Mouse (Mus musculus): ENCODE measurements around the gene Ptpn3.
"Not testable (repeated sequence)": the region's sequence is repeated elsewhere in the genome, so short reads cannot be mapped to it uniquely, and the experiment has no call there.

The Ptpn3 gene

GRCm38 (mm10) chr4:57224776-57225175, 76.9 kb downstream of the Ptpn3 start:
- in situ Hi-C loops (cut with MboI, MseI), result loop anchor here in 1 of 2 experiments (10.0 kb wide), 1 partner anchor 1180 kb away; no protein-coding TSS in a partner anchor

DNA sequence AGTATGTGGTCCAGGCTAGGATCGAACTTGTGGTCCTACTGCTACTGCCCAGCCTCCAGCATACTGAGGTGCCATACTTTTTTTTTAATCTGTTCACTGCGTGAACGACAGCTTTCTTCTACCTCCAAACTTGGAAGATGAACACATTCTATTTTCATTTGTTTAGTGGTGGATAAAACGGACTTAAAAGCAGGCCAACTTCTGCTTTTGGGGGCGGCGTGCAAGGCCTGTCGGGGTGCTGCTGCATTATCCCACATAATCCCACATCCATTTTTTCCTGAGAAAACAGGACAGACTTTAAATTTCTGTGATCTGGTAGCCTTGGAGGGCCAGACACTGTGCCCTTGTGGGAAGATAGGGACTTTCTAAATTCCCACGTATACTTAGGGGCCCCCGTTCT, 83.9 kb downstream of the Ptpn3 start:
- in situ Hi-C loops (cut with MboI, MseI), result no loop called here

- in situ Hi-C loops (cut with MboI, MseI), result no loop called here
Observed at GRCm38 (mm10) chr4:57216535-57216934, 85.1 kb downstream of the Ptpn3 start.

- in situ Hi-C loops (cut with MboI, MseI), result no loop called here
Observed at GRCm38 (mm10) chr4:57214852-57215251, 86.8 kb downstream of the Ptpn3 start.

- in situ Hi-C loops (cut with MboI, MseI), result no loop called here
Observed at GRCm38 (mm10) chr4:57214114-57214513, 87.5 kb downstream of the Ptpn3 start.

DNA sequence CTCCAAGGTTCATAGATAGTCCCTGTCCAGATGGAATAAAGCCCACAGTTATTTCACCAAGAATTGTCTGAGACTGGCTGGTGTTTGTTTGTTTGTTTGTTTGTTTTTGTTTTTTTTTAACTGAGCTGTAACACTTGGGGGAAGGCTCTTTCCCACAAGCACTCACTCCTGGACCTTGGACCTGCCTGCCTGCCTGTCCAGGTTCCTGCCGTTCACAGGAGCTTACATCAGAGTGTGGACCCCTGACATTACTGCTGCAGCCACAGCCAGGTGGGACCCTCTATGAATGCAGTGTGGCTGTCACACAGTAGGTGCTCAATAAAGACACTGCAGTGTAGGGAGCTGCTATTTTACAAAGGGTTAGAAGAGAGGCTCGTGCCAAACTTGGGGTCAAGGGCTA, 89.9 kb downstream of the Ptpn3 start:
- in situ Hi-C loops (cut with MboI, MseI), result no loop called here

GRCm38 (mm10) chr4:57205908-57206307, 95.7 kb downstream of the Ptpn3 start:
- in situ Hi-C loops (cut with MboI, MseI), result no loop called here

DNA sequence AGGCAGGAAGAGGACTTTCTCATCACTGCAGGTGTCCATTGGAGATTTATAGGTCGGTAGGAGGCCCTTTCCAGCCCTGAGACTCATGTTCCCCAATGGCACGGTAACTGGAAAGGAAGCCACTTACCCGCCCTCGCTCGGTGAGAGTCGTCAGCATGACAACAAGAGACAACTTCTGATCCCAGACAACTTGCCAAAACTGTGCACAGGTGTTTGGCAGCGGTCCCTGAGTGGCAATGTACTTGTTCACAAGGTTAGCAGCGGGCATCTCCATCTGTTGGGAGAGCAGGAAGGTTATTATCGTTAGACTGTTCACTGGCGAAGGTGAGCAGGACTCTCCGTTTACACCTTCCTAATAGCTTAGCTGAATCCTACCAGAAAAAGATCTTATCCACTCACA, 96.9 kb downstream of the Ptpn3 start:
- in situ Hi-C loops (cut with MboI, MseI), result no loop called here

GRCm38 (mm10) chr4:57202660-57203361, 98.8 kb downstream of the Ptpn3 start:
- in situ Hi-C loops (cut with MboI, MseI), result no loop called here

DNA sequence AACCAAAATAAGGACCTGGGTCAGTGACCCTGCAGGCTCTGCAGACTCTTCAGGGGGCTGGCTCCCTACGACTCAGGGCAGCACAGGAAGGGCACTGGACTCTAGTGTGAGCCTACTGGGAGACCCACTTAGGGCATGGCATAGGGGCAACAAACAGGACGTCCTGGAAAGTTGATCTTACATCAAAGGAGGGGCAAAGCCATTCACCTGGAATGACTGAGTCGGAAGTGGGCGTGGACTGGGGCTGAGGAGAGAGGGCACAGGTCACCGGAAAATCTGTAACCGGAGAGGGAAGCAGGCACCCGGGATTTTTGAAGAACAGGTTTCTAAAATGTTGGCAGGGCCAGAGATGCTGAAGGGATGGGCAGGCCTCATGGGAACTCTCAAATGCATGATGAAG, 99.5 kb downstream of the Ptpn3 start:
- in situ Hi-C loops (cut with MboI, MseI), result no loop called here

DNA sequence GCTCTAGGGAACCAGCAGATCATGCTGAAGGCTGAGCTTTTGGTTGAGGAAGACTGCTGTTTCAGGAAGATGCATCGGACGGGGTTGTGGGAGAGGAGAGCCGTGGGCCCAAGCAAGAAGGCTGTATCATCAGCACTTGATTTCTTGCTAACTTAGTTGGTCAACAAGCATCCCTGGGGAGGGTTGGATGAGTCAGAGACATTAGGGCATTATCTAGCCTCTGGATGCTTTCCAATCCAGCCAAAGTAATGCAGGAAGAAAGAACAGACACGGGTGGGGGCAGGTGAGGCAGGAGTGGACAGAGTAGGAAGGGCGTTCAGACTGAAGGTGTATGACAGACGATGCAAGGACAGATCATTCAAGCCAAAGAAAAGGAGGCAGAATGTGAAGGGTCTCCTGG, 101.0 kb downstream of the Ptpn3 start:
- in situ Hi-C loops (cut with MboI, MseI), result no loop called here

DNA sequence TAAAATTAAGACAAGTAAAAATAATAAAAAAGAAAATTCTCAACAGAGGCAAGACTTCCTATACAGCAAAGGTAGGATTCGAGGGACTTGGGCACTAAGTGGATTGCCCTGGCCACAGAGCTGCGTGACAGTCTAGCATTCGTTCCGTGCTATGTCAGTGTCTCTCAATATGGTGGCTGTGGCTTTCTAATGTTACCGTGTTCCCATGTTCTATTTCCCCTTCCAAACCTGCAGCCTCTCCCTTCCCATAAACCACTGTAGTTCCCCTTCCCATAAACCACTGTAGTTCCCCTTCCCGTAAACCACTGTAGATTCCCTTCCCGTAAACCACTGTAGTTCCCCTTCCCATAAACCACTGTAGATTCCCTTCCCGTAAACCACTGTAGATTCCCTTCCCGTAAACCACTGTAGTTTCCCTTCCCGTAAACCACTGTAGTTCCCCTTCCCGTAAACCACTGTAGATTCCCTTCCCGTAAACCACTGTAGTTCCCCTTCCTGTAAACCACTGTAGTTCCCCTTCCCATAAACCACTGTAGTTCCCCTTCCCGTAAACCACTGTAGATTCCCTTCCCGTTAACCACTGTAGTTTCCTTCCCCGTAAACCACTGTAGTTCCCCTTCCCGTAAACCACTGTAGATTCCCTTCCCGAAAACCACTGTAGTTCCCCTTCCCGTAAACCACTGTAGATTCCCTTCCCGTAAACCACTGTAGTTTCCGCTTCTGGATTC, 102.8 kb downstream of the Ptpn3 start:
- in situ Hi-C loops (cut with MboI, MseI), result not testable (repeated sequence)

- in situ Hi-C loops (cut with MboI, MseI), result no loop called here
Observed at GRCm38 (mm10) chr4:57191543-57192283, 109.9 kb downstream of the Ptpn3 start.

DNA sequence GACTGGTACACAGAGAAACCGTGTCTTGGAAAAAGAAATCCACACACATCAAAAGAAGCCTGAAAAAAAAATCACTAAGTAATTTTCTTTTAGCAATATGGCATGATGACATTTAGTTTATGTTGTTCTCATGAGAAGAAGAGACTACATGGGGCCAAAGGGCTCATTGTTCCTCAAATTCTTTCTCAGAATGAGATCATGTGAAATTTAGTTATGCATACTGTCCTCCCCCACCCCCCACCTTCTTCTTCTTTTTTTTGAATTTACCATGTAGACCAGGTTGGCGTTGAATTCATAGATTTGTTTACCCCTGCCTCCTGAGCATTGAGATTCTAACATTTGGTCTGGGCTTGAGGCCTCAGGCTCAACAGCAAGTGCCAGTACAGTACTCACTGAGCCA, 111.8 kb downstream of the Ptpn3 start:
- in situ Hi-C loops (cut with MboI, MseI), result no loop called here

GRCm38 (mm10) chr4:57186035-57186434, 115.6 kb downstream of the Ptpn3 start:
- in situ Hi-C loops (cut with MboI, MseI), result no loop called here

DNA sequence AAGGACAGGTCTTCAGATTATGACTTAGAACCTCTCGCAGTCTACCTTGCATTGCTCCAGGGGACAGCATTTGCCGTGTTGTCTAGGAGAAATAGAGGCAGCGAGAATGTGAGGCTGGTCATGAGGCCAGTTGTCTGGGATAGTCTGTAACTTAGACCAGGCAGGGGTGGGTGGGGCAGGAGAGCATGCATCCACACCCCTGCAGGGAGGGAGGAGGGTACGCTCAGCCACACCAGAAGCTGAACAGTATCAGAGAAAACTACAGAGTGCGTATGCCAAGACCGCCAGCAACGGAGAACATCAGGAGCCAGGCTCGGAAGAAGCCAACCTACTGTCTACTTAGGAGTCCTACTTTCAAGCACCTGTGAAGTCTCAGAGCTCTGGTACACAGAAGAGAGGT, 116.2 kb downstream of the Ptpn3 start:
- in situ Hi-C loops (cut with MboI, MseI), result no loop called here

GRCm38 (mm10) chr4:57183493-57183892, 118.1 kb downstream of the Ptpn3 start:
- in situ Hi-C loops (cut with MboI, MseI), result no loop called here

- in situ Hi-C loops (cut with MboI, MseI), result no loop called here
Observed at GRCm38 (mm10) chr4:57181538-57181937, 120.1 kb downstream of the Ptpn3 start.

- in situ Hi-C loops (cut with MboI, MseI), result no loop called here
Observed at GRCm38 (mm10) chr4:57178881-57179280, 122.8 kb downstream of the Ptpn3 start.

DNA sequence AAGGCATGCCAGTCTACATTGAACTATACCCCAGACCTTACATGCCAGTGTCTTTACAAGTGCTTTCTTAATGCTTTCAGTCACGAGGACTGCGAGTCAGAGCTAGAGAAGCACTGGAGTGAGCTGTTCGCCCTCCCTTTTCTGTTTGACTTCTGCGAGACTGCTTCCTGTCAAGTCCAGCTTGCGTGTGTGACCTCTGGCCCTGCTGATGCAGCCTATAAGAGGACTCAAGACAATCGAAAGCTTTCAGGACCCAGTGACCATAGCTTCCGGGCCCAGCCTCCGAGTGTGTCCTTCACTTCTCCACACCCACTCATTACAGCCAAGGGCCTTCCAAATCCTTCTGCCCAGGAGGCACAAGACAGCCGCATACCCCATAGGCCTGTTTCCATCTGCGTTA, 126.3 kb downstream of the Ptpn3 start:
- in situ Hi-C loops (cut with MboI, MseI), result no loop called here

GRCm38 (mm10) chr4:57172861-57173260, 128.8 kb downstream of the Ptpn3 start:
- in situ Hi-C loops (cut with MboI, MseI), result no loop called here

DNA sequence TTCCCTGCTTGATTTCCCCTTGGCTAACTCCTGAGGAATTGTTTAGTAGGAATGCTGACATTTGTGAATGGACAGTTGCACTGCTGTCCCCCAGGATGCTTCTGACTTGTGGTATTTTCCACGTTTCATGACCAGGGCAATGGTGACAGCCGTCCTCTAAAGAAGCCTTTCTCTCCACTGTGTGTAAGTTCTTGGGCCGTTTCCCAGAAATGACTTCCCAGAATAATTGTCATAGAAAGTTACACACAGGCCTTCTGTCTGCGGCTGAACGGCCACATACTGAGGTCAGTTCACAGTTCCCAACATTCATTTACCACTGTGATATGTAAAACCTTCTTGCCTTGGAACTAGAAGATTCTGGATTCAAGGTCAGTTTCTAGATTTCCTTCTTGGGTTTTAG, 129.8 kb downstream of the Ptpn3 start:
- in situ Hi-C loops (cut with MboI, MseI), result no loop called here

GRCm38 (mm10) chr4:57168680-57169079, 133.0 kb downstream of the Ptpn3 start:
- in situ Hi-C loops (cut with MboI, MseI), result no loop called here

Data from T-helper 17 cell (primary cell).